Mouse (Mus musculus) adrenal gland (tissue): ENCODE measurements around the gene Bicd2.

Experiments
- intact Hi-C: fragments of 180-260 bp; cut with DNase I; formaldehyde crosslinking; loops from one replicate; pipeline ENCODE4 v1.15.1; 2025
- long read RNA-seq, 2 experiments: library from polyadenylated mRNA; unstranded; transcript quantifications; one replicate each; pipeline ENCODE4 v2.0.0; 2020; ENCODE audit warnings: borderline replicate concordance in 1 of 2; ENCODE audit not compliant: insufficient replicate concordance in 1 of 2

Bicd2 gene
- long read RNA-seq, experiment 1, full-length matches to known transcripts, result 5 of 8 reads
- long read RNA-seq, experiment 1, partial matches to known transcripts, result 3 of 8 reads
- long read RNA-seq, experiment 1, other reads (novel, unspliced or antisense), result 0 of 8 reads
- long read RNA-seq, experiment 2, full-length matches to known transcripts, result 6 of 13 reads
- long read RNA-seq, experiment 2, partial matches to known transcripts, result 5 of 13 reads
- long read RNA-seq, experiment 2, other reads (novel, unspliced or antisense), result 2 of 13 reads

- intact Hi-C loops, result no loop called here
Observed at GRCm38 (mm10) chr13:49341012-49341830, at the start of gene Bicd2. Gene Bicd2, plus strand, starts transcription at chr13:49341585.

DNA sequence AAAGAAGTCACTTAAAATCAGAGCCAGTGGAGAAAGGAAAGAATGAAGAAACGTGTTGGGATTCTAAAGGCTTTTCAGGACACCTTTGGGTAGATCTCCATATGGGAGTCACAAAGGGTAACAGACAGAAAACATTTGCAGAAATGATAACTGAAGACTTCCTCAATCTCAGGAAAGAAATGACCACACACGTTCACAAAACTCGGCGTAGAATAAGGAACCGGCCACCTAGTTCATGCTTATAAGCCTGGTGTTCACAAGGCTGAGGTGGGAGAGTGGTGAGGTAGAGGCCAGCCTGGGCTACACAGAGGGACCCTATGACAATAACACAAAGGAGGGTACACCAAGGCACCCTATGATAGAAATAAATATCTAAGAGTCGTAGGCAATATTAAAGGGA, 49.4 kb upstream of the Bicd2 start:
- intact Hi-C loops, result no loop called here

GRCm38 (mm10) chr13:49294108-49294507, 47.3 kb upstream of the Bicd2 start:
- intact Hi-C loops, result no loop called here

DNA sequence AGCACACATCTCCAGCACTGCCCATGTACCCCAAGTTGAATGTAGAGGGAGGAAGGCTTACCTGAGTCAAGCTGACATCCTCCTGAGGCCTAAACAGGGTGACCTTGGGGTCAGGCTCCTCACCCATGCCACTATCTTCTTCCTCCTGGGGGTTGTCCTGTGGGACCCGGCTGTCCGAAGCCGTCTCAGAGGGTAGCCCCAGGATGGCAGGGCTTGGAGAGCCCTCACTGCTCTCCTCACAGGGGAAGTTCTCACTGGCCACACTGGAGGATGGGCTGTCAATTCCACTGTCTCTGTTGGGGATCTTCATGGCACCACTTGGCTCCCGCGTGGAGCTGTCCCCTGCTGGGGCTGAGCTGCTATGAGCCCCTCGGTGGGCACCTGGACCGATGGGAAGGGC, 45.1 kb upstream of the Bicd2 start:
- intact Hi-C loops, result no loop called here

DNA sequence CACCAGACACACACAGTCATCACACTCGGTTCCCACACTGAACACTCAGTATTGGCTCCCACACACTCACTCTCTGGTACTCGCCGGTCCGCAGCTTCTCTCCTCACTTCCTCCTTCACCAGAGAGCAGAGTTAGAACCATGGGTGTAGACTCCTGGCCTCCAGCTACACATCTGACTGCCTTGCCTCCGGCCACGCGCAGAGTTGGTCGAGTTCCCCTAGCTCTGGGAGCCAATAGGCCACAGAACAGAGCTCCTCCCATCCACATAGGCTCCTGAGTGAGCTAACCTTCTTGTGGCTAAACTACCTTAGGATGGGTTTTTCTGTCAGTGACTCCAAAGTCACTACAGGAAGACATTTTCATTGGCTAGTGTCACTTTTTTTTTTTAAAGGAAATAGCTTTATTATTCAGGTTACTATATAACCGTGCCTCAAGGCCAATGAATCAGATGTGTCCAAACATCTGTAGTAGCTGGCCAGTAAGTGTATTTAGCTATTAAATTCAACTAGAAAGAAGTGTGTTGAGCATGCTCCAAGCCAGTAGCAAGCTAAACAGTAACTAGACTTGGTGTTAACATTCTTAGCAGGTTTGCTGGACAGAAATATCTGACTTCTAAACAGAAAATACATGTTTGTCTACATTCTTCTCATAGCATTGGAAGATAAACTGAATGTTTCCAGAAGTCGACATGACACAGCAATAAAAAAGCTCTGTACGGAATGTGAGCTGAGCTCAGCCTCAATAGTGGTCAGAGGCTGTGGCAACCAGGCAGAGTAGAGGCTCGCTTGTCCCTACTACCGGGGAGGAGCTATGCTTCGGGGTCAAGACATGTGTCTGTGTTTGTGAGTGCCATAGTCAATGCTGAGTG, 42.6 kb upstream of the Bicd2 start:
- intact Hi-C loops, result no loop called here

GRCm38 (mm10) chr13:49300771-49301170, 40.6 kb upstream of the Bicd2 start:
- intact Hi-C loops, result no loop called here

- intact Hi-C loops, result no loop called here
Observed at GRCm38 (mm10) chr13:49306771-49307310, 34.5 kb upstream of the Bicd2 start.

DNA sequence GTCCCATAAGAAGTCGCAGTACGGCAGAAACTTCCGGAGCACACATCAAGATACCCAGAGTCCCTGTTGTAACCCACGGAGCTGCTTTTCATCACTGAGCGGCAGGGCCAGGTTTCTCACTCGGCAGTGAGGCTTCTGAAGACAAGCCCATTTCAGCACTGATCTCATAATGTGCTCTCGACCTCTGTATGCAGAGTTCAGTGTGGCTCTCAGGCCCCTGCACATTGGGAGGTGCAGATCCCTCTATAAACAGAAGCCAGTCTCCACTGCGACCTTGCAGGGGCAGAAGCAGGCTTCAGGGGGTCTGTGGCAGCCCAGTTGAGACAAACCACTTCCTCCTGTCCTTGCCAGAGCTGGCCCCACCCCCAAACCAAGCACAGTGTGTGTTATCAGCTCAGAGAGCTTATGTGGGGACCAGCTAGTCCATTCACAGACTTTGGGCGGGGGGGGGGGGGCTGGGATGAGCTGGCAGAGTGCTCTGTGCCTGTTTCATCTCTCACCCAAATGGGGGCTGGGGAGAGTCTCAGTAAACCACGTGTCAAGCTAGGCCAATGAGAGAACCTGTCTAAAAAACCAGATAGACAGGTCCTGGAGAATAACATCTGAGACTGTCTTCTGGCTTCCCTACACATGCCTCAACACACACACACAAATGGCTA, 33.9 kb upstream of the Bicd2 start:
- intact Hi-C loops, result no loop called here

DNA sequence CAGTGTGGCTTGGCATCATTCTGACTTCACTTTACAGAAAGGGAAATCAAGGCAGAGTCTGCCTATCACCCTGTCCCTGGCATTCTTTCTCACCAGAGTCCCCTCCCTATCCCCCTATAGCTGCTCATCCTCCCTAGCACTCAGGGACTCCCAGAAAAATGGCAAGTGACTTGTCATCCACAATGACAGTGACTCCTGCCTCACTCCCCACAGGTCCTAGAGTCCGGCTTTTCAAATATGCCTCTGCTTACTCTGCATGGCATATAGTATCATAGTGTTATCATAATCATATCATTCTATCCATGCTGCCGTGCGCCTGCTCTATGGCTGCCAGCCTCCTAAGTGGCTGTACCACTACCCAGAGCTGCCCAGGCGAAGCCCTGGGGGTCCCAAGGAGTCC, 33.2 kb upstream of the Bicd2 start:
- intact Hi-C loops, result no loop called here

DNA sequence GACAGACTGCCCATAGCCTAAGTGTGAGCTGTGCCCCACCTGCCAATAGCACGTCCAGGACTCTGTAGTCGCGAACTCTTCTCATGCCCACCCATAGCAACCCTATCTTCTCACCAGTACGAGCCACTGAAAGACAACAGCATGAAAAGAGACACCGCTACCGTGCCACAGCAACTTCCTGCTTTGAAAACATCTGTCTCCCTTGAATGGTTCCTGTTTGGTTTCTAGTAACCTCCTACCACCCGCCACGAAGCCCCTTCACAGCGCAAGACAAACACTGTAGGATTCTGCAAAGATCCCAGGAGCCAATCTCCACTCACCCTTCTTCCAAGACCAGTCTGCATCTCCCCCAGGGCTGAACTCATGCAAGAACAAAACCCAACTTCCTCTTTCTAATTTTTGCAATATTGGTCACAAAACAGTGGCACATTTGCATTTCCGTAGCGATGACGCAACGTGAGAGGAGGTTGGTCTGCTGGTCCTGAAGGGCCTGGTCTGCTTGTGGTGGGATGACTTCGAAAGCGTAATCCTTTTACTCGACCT, 32.5 kb upstream of the Bicd2 start:
- intact Hi-C loops, result no loop called here

- intact Hi-C loops, result no loop called here
Observed at GRCm38 (mm10) chr13:49309501-49309900, 31.9 kb upstream of the Bicd2 start.

DNA sequence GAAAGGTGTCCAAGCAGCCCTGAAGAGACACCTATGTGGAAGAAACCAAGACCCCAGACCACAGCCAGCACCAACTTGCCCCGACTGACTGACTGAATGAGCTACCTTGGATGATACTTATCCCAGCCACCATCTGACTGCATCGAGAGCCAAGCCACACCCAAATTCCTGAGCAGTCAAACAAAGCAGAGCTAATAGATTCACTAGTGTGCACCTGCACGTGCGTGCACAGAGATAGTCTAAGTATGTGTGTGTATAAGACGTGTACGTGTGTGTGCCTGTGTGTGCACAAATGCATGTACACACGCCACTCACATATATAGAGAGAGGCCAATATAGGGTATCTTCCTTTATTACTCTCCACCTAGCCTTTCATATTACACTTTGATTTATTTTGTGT, 29.7 kb upstream of the Bicd2 start:
- intact Hi-C loops, result no loop called here

DNA sequence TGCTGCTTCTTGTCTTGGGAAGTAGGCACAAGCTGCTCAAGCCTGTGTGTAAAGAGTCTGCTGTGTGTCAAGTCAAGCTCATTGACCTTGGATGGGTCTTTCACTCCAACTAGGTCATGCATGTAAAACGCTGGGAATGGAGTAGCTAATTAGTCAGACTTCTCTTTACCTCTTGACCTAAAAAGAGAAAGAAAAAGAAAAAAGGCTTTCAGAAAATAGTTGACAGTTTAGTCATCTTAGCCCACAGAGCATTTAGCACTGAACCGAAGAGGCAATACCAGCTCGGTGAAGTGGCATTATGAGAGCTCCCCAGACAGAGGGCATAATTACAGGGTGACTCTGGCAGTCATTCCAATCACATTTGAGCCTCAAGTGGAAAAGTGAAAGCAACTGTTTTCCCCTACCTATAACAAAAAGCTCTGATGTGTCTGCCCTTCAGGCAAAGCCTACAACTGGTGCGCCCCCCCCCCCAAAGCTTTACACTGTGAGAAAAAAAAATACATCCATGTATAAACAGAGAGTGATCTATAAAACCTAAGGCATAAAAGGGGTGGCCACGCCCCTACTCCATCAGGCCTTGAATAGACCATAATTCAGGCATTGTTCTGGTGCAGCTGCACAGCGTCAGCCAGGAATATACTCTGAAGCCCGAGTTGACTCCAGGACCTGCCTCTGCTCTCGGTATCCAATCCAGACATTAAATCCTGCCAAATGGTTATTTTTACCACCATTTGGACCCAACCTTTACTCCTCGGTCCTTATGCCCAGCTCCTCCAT, 24.8 kb upstream of the Bicd2 start:
- intact Hi-C loops, result no loop called here

- intact Hi-C loops, result no loop called here
Observed at GRCm38 (mm10) chr13:49317508-49317907, 23.9 kb upstream of the Bicd2 start.

- intact Hi-C loops, result no loop called here
Observed at GRCm38 (mm10) chr13:49317914-49318313, 23.5 kb upstream of the Bicd2 start.

DNA sequence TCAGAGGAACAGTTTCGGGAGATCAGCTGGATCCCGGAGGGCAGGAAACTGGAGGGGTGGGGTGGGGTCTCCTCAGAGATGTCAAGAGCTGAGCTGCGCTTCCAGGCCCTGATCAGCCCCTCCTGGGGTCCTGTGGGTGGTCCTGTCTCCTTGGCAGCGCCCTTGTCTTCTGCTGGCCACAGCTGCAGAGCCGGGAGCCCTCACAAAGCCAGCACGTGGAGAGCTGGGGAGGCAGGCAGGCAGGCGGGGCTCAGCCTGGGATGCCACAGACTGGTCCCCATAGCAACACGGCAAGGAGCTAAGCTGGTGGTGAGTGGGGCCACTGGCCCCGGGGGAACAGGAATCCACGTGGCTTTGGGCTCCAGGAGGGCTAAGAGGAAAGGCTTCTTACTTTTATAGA, 21.3 kb upstream of the Bicd2 start, which contains the start of gene Fgd3:
TSS of gene Fgd3 (minus strand) at position 272 of the 400 bp plus-strand sequence.
- intact Hi-C loops, result no loop called here

DNA sequence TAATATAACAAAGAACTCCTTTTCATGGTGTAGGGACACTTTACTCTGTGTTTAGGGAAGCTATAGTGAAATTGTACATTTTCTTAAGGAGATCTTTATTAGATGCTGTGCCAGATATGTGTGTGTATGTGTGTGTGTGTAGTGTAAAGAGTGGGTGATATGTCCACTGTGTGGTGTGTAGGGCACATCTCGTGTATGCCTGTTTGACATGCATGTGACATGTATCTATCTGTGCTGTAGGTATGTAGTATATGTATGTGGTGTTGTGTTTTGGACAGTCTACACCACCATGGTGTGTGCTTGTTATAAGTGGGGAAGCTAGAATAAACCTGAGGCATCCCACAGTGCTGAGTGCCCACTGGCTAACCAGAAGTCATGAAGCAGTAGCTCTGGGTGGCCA, 20.9 kb upstream of the Bicd2 start:
- intact Hi-C loops, result no loop called here

DNA sequence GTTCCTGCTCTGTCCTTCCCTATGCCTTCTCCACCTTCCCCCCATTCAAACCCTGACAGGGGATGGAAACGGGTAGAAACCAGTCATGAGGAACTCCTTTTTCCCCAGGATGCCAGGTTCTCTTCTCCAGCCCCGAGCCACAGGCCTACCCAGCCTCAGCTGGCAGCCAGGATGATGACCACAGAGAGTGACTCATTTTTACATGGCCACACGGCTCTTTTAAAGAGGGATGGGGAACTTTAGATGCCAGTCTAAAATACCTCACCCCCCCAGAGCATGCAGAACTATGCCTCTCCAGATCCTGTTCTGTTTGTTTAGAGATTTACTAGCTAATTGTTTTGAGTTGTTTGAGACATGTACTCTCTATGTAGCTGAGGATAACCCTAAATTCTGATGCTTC, 19.9 kb upstream of the Bicd2 start:
- intact Hi-C loops, result no loop called here

DNA sequence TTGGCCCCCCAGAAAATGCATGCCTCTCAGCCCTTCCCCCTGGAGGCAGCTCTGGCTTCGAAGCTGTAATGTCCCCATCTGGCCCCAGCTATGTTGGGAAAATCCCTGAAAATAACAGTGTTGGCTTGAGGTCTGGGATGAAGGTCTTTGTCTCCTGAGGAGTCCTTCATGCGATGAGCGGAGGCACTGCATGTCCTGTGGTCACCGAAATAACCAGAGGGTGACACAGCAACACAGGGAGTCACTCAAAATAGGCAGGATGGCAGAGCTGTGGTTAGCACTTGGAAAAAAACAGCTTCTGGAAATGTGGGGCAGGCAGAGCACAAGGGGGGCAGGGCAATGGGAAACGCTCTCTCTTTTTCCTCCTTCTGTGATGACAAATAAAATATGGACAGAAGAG, 19.2 kb upstream of the Bicd2 start:
- intact Hi-C loops, result no loop called here

DNA sequence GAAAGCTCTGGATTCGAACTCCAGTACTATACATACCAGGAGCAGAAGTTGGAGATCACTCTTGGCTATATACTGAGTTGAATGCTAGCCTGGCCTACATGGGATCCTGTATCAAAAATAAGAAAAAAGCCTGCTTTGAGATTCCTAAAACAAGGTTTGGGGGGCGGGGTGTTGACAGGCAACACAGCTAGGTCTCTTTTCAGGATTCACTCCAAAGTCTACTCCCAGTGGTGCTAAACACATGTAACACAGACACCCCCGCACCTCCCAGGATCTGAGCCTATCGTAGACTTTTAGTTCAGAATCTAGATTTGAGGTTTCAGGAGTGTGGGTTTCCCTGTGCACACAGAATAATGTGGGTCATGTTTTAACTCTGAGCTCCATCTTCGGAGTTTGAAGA, 18.6 kb upstream of the Bicd2 start:
- intact Hi-C loops, result no loop called here
